Mouse (Mus musculus): Measurements from ENCODE around the gene Fam53b. TPM values are rescaled to one million over a fixed set of nuclear protein-coding genes. Genes with fewer than 3 reads are reported as not detected.

The Fam53b gene
- 10 to 100 TPM; 24.0 to 31.3 (median 26.9) TPM for total RNA-seq (2022)

GRCm38 (mm10) chr7:132813416-132814088 is at the start of gene Fam53b:
Gene Fam53b, minus strand, starts transcription at chr7:132813886.
- no peak for DNase-seq (ENCODE audit: low spot score)

- peak; percentile 93 for DNase-seq (ENCODE audit: low spot score)
These were observed 45.6 kb upstream of the Fam53b start, which contains the start of gene Abraxas2 for GRCm38 (mm10) chr7:132859042-132859958. Gene Abraxas2, plus strand, starts transcription at chr7:132859225.

GRCm38 (mm10) chr7:132858043-132858608 is 44.4 kb upstream of the Fam53b start:
- no peak for DNase-seq (ENCODE audit: low spot score)

- no peak for DNase-seq (ENCODE audit: low spot score)
These were observed 42.4 kb upstream of the Fam53b start for GRCm38 (mm10) chr7:132856083-132856482.

- no peak for DNase-seq (ENCODE audit: low spot score)
These were observed 40.3 kb upstream of the Fam53b start for GRCm38 (mm10) chr7:132853946-132854345.

GRCm38 (mm10) chr7:132853361-132853760 is 39.7 kb upstream of the Fam53b start:
- no peak for DNase-seq (ENCODE audit: low spot score)

- peak; percentile 77 for DNase-seq (ENCODE audit: low spot score)
These were observed 38.6 kb upstream of the Fam53b start, which contains the start of gene Eef1akmt2 for GRCm38 (mm10) chr7:132852173-132852844. Gene Eef1akmt2, minus strand, starts transcription at chr7:132852673.

- DNase-seq (ENCODE audit: low spot score): no peak
These were observed 29.5 kb upstream of the Fam53b start for GRCm38 (mm10) chr7:132843152-132843551.

GRCm38 (mm10) chr7:132842455-132842854 is 28.8 kb upstream of the Fam53b start:
- no peak for DNase-seq (ENCODE audit: low spot score)

GRCm38 (mm10) chr7:132841287-132841686 is 27.6 kb upstream of the Fam53b start:
- DNase-seq (ENCODE audit: low spot score): no peak

- DNase-seq (ENCODE audit: low spot score): no peak
These were observed 17.3 kb upstream of the Fam53b start for GRCm38 (mm10) chr7:132830955-132831354.

- no peak for DNase-seq (ENCODE audit: low spot score)
These were observed 10.8 kb upstream of the Fam53b start for GRCm38 (mm10) chr7:132824346-132825022.

- no peak for DNase-seq (ENCODE audit: low spot score)
These were observed 10.1 kb upstream of the Fam53b start for GRCm38 (mm10) chr7:132823832-132824231.

GRCm38 (mm10) chr7:132820692-132821091 is 7.0 kb upstream of the Fam53b start:
- DNase-seq (ENCODE audit: low spot score): no peak

- no peak for DNase-seq (ENCODE audit: low spot score)
These were observed 3.4 kb upstream of the Fam53b start for GRCm38 (mm10) chr7:132817056-132817455.

GRCm38 (mm10) chr7:132816528-132816927 is 2.8 kb upstream of the Fam53b start:
- no peak for DNase-seq (ENCODE audit: low spot score)

- no peak for DNase-seq (ENCODE audit: low spot score)
These were observed 1.4 kb upstream of the Fam53b start for GRCm38 (mm10) chr7:132815081-132815480.

GRCm38 (mm10) chr7:132814089-132814450 is 384 bp upstream of the Fam53b start:
- no peak for DNase-seq (ENCODE audit: low spot score)

- no peak for DNase-seq (ENCODE audit: low spot score)
These were observed 869 bp downstream of the Fam53b start for GRCm38 (mm10) chr7:132812619-132813415.
